Mouse (Mus musculus) retina, postnatal 1 day (tissue): ENCODE results near the gene Golga3.

Experiments
- DNase-seq: peaks from one replicate; pipeline ENCODE4 v3.0.0-alpha.2; 2012

The Golga3 gene

GRCm38 (mm10) chr5:110176362-110177020 lies at the start of gene Golga3:
Gene Golga3 (plus strand): TSS chr5:110176701.
- peak; percentile 95 for DNase-seq

- DNase-seq = peak; percentile 99
These were observed 41.0 kb upstream of the Golga3 start, which contains the start of gene Chfr for GRCm38 (mm10) chr5:110135293-110136086. Gene Chfr (plus strand): TSS chr5:110135842.

DNA sequence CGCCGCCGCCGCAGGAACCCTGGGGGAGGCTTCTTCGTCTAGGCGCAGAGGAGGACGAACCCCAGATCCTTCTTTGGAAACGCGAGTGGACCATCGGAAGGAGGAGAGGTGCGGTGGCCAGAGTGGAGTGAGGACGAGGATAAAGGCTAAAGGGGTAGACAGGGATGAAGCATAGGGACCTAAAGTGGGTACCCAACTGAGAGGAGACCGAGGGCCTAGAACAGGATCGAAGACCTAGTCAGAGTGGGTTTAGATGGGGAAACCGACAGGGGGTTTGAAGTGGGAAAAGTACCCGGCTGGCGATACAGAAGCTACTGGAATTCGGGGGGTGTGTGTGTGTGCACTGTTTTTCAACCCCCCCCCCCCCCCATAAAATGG lies 40.4 kb upstream of the Golga3 start:
- no peak for DNase-seq

DNA sequence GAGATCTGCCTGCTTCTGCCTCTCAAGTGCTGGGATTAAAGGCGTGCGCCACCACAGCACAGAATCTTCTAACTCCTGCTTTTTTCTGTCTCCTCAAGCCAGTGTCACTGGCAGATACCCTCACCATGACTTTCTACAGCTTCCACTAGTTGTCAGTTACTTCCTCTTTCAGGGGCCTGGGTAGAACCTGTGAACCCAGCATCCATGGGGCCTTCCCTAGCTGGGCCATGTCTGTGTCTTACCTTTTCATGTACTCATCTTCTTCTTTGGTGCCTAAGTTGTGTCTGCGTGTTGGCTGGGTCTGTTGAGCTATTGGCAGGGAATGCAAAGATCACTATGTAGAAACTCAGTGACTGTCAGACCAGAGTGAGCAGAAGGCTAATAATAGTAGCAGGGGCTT lies 38.7 kb upstream of the Golga3 start:
- DNase-seq = no peak

DNA sequence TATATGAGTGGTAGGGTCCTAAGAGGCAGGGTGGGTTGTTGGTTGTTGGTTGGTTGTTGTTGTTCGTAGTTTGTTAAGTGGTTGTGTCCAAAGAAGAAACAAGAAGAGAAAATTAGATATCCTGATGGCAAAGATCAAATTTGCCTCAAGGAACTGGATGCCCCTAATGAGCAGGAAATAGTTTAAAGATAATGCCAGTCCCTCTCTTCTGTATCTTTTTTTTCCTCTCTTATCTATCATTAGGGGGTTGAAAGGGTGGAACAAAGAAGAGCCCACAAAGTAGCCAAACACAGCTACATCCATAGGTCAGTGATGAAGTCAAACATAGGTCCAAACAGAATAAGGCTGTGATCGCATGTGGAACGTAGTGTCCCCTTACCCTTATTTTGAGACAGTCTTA lies 37.2 kb upstream of the Golga3 start:
- DNase-seq = no peak

DNA sequence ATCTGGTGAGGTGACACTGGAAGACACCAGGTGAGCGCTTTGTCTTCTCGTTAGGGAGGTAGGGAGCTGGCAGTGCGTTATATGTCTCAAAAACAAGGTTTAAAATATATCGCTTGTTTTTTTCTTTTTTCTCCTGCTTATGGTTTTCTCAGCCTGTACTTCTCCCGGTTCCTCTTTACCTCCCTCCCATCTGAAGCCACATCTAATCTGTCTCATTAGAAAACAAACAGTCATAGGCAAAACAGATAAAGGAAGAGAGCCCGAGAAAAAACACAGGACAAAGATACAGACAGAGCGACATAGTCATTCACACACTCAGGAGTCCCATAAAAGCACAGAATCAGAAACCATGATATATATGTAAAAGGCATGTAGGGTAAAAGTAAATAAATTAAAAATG lies 36.1 kb upstream of the Golga3 start:
- DNase-seq = no peak

DNA sequence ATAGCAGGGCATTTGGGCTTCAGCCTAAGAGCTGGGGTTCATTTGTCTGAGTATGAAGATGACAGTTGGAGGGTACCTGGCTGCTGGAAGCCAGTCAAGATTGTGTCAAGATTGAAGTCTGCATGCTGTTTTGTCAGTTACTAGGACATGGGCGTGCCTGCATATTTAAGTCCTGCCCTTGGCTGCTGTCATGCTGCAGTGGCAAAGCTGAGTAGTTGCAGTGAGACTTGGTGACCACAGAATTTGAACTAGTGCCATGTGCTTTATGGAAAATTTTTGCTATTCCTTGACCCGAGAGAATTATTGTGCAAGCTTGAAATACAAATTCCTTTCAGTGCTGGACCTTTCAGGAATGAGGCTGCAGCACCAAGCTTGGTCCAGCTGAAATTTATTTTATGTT lies 34.2 kb upstream of the Golga3 start:
- DNase-seq = no peak

DNA sequence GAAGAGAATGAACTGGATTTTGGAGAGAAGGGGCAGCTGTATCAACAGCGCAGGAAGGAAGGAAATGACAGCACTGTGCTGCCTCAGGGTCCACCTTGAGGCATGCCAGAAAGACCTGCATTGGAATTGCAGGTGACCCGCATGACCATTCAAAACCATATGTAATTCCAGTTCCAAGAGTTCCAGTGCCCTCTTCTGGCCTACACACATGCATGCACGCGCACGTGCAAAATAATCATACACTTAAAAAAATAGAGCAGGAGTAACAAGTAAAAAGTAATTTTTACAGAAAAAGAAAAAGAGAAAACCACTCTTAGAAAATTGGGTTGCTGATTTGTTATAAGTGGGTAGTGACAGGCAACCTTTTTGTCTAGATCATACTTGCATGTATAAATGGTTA lies 33.5 kb upstream of the Golga3 start:
- DNase-seq = peak; percentile 12

DNA sequence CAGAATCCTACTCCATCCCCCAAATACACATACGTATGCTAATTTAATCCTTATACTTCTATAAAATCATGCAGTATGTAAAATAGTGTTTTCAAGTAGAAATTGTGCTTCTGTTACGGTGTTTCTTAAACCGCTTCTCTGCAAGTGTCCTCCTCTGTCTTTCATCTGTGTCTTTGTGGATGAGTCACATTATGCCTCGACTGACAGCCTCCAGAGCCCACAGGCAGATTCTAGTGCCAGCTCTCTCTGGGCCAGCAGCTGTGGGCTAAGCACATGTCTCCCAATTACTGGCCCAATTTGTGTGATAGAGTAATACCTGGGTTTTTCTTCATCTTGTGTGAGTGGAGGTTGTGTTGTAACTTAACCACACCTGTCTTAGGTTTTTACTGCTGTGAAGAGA lies 7.1 kb upstream of the Golga3 start:
- DNase-seq = no peak

DNA sequence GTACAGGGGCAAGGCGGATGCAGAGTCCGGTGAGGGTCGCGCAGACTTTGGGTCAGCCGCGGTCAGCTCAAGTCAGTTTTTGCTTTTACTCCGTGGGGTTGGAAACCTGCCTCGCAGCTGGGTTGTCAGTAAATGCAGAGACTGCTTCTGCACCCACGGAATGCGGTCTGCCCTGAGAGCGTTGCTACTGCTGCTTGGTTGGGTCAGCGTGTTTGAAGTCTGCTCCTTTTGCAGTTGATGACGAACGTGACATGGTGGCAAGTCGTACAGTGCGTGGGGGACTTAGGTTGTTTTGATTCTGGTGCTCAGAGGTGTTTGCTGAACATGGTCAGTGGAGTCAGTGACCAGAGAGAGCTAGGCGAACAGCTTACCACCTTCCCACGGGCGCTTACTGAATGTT lies 520 bp downstream of the Golga3 start:
- DNase-seq = no peak

DNA sequence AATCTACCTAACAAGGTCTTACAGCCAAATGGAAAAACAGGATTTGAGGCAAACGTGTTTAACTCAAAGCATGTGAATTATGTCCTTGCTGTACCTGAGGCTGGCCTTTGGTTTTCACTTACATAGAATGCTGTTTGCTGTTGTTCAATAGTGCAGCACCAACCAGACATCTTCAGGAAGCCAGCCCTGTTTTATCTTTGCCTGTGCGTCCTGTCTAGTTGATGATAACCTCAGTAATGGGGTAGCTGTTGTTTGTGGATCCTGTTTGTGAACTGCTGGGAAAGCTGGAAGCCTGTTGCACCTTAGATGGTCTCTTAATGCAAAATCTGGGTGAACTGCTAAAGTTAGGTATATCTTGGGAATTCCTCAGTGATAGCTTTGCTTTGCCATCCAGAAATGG lies 2.1 kb downstream of the Golga3 start:
- no peak for DNase-seq

- no peak for DNase-seq
These were observed 5.2 kb downstream of the Golga3 start for GRCm38 (mm10) chr5:110181716-110182115.

GRCm38 (mm10) chr5:110203164-110203895 lies 26.8 kb downstream of the Golga3 start:
- peak; percentile 6 for DNase-seq

DNA sequence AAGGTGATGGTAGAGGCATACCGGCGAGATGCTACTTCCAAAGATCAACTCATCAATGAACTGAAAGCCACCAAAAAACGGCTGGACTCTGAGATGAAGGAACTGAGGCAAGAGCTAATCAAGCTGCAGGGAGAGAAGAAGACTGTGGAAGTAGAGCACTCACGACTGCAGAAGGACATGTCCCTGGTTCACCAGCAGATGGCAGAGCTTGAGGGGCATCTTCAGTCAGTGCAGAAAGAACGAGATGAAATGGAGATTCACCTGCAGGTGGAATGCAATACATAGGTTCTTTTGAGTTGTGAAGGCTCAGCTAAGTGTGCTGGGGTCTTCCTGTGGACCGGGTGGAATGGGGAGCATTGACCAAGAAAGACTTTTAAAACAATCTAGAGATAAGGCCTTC lies 28.3 kb downstream of the Golga3 start:
- DNase-seq = peak; percentile 3

- no peak for DNase-seq
These were observed 34.8 kb downstream of the Golga3 start for GRCm38 (mm10) chr5:110211312-110211711.

- no peak for DNase-seq
These were observed 40.3 kb downstream of the Golga3 start for GRCm38 (mm10) chr5:110216780-110217179.

GRCm38 (mm10) chr5:110220331-110220730 lies 43.8 kb downstream of the Golga3 start:
- no peak for DNase-seq

DNA sequence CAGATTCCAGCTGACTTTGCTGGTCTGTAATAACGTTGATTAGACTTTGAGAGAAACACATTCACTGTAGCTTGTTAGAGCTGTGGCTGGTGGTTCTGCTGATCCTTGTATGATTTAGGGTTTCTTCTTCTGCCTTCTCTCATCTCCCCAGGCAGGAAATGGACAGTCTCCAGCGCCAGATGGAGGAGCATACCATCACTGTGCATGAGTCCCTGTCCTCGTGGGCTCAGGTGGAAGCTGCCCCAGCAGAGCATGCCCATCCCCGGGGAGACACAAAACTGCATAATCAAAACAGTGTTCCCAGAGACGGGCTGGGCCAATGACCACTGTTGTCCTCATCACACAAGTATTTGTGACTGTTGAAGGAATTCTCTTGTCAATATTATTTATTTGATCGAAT lies 46.3 kb downstream of the Golga3 start:
- no peak for DNase-seq

DNA sequence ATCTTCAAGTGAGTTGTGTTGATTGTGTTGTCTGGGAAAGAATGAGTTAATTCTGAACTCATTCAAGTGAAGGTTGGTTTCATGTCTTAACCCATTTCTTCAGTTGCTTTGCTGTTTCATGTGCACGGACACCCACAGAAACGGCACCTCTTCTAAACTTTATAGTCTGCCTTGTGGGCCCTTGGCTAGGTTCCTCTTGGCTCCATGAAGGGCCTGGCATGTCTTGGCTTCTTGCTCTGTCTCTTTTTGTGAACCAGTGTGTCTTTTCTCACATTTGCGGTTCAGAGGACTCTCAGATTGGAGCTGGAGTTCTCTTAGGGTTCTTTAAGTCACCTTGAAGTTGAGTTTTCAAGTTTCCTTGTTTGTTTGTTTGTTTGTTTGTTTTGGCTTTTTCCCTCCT lies 48.6 kb downstream of the Golga3 start:
- DNase-seq = no peak

- DNase-seq = no peak
These were observed 50.9 kb downstream of the Golga3 start for GRCm38 (mm10) chr5:110227336-110227883.

DNA sequence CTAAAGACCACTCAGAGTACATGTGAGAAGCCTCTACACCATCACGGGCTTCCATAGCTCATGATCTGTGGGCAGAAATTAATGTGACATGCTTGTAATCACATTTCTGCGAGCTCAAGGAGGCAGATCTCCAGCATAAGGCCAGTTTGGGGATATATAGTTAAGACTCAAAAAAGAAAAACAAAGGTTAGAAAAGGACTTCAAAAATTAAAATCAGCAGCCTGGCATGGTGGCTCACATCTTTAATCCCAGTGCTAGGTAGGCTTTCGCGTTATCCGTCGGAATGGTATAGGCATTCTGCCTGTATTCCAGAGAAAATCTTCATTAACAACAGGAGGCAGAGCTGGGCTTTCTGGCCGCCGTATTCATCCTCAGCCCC lies 53.9 kb downstream of the Golga3 start:
- DNase-seq = no peak

DNA sequence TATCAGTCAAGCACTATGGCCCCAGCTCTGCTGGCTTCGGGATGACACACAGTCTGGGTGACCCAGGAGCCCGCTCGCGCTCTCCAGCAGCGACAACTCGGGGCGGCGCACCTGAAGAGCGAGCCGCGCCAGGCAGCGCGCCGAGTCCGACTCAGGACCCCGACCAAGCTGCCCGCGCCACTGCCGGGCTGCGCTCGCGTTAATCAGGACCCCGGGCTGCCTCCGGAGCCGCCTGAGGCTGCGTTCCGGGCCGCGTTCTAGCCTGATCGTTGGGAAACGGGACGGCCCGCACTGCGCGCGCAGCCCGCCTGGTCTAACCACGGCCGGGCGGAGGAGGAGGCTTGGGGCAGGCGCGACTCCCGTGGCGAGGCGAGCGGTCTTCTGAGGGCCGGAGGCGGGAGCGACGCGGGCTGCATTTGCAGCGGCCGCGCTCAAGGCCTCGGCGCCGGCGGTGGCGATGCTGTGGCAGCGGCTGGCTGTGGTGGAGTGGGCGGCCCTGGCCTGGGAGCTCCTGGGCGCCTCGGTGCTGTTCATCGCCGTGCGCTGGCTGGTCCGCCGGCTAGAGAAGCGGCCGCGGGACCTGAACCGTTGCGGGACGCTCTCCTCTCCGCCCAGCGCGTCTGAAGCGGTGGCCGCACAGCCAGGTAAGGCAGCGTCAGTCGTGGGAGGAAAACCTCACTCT lies 54.4 kb downstream of the Golga3 start, which contains the start of gene Ankle2:
Gene Ankle2, plus strand, starts transcription at position 225 of the 682 bp plus-strand sequence.
- DNase-seq = peak; percentile 95

DNA sequence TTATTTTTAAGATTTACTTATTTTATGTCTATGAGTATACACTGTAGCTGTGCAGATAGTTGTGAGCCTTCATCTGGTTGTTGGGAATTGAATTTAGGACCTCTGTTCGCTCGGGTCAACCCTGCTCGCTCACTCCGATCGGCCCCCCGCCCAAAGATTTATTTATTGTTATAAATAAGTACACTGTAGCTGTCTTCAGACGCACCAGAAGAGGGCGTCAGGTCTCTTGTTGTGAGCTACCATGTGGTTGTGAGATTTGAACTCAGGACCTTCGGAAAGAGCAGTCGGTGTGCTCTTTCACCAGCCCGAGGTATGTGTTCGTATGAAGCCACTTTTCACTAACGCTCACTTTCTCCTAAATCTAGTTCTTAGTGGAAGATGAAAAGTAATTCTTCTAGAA lies 55.1 kb downstream of the Golga3 start:
- peak; percentile 32 for DNase-seq
